Mouse (Mus musculus) ES-Bruce4 (cell line): Measurements from ENCODE around the gene Ruvbl1.

ENCODE experiments used
- CTCF ChIP-seq: IDR thresholded peaks from one replicate; pipeline ENCODE4 v1.8.1; 2011; ENCODE audit warnings: low read depth, low read length
- EP300 ChIP-seq: IDR thresholded peaks from 2 replicates; pipeline ENCODE4 v1.6.1; 2011; ENCODE audit warnings: low read depth, low read length; ENCODE audit not compliant: insufficient read depth
- POLR2A ChIP-seq: IDR thresholded peaks from one replicate; pipeline ENCODE4 v1.8.1; 2011; ENCODE audit warnings: low read length; ENCODE audit not compliant: insufficient read depth

DNA sequence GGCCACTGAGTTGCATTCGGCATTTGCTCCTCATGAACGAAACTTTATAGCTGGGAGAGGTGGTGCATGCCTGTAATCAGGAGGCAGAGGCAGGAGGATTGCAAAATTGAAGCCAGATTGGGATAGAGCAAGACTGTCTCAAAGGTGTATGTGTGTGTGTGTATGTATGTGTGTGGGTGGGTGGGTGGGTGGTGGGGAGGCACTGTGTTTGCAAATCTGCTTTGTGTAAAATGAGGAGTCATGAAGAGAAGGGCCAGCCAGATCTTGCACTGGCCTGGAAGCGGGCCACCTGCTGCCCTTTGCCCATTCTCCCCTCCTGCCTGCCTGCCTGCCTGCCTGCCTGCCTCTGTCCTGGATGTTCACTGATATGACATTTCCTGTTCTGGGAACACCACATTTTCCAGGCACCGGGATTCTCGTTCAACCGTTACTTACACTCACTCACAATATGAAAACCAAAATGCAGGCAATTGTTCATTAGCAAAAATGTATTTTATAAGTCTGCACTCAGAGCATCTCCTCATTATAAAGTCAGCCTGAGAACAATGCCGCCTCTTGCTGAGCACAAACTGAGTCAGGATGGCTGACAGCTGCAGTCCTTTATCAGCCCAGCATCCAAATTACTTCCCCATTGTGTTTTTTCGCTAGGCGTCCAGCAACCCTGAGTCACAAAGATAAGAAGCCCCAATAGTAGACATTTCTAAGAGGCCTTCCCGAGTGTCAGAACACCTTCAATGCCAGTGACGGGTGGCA, 79.6 kb downstream of the Ruvbl1 start:
- TF ChIP-seq CTCF = no peak
- TF ChIP-seq POLR2A = no peak
- TF ChIP-seq EP300 = no peak
